10 mouse cellular contexts compared by ENCODE assay signal in genomic region chr19:7523292-7523691, GRCm38 (mm10). TPM values are rescaled to one million over a fixed set of nuclear protein-coding genes. Genes with fewer than 3 reads are reported as not detected.
DNase-seq lines count a peak whose midpoint lies in the region; ATAC-seq and TF ChIP-seq lines count a peak whose summit lies in the region.
"Had no signal": no experiment of that assay in that cellular context is flagged by ENCODE, and none has a peak within 500 bp of the region (broad histone marks: within the 10 kb centered on the region; RNA-seq: fewer than 3 reads in every experiment).

No protein-coding gene starts in this region.

- TF ChIP-seq RAD21 in CH12.LX (IDR thresholded peaks at IDR 0.05; ENCODE audit: low read depth, low read length), result no peak; the same call in 1 of the 2 replicates

- TF ChIP-seq EP300 in liver, embryonic 14.5 days (IDR thresholded peaks at IDR 0.05; ENCODE audit: low read depth), result no peak
- TF ChIP-seq EP300 in CH12.LX (IDR thresholded peaks at IDR 0.05; ENCODE audit: low read length), result no peak

- H3K27me3 ChIP-seq in forebrain, embryonic 14.5 days (replicated peaks; ENCODE audit: control insufficient read depth, insufficient read depth, low read length), result no peaks in the 10 kb centered on the region
- no peaks in the 10 kb centered on the region for H3K27me3 ChIP-seq in forebrain, embryonic 15.5 days
- no peaks in the 10 kb centered on the region for H3K27me3 ChIP-seq in liver, embryonic 14.5 days (ENCODE audit: control insufficient read depth, insufficient read depth, low read length)
- H3K27me3 ChIP-seq in liver, embryonic 11.5 days (replicated peaks; ENCODE audit: control insufficient read depth, insufficient read depth, low read length), result no peaks in the 10 kb centered on the region
- no peaks in the 10 kb centered on the region for H3K27me3 ChIP-seq in CH12.LX (replicated peaks)
- H3K27me3 ChIP-seq in forebrain, embryonic 13.5 days, result no peaks in the 10 kb centered on the region
- H3K27me3 ChIP-seq: limb, embryonic 12.5 days; midbrain, embryonic 15.5 days had no signal

- no peaks in the 10 kb centered on the region for H3K4me1 ChIP-seq in forebrain, embryonic 14.5 days (ENCODE audit: control insufficient read depth, insufficient read depth, low read length)
- H3K4me1 ChIP-seq in forebrain, embryonic 15.5 days, result no peaks in the 10 kb centered on the region
- no peaks in the 10 kb centered on the region for H3K4me1 ChIP-seq in liver, embryonic 14.5 days (replicated peaks; ENCODE audit: control insufficient read depth in 2 of 2, insufficient read depth in 2 of 2, low read length in 1 of 2)
- H3K4me1 ChIP-seq in liver, embryonic 11.5 days (replicated peaks; ENCODE audit: control insufficient read depth, insufficient read depth, low read length), result no peaks in the 10 kb centered on the region
- H3K4me1 ChIP-seq in CH12.LX (ENCODE audit: control insufficient read depth in 1 of 2, insufficient read depth in 2 of 2), result no peaks in the 10 kb centered on the region
- H3K4me1 ChIP-seq in forebrain, embryonic 13.5 days, result 0 out of 2 replicates have a peak, but pooled peaks cover 4% of the 10 kb centered on the region
- H3K4me1 ChIP-seq: limb, embryonic 12.5 days; midbrain, embryonic 15.5 days had no signal

- no peak overlapping the region for H3K4me2 ChIP-seq in forebrain, embryonic 14.5 days (ENCODE audit: low read length)
- no peak overlapping the region for H3K4me2 ChIP-seq in forebrain, embryonic 15.5 days (replicated peaks)
- H3K4me2 ChIP-seq in liver, embryonic 14.5 days (ENCODE audit: low read depth), result no peak overlapping the region
- H3K4me2 ChIP-seq in liver, embryonic 11.5 days, result no peak overlapping the region
- no peak overlapping the region for H3K4me2 ChIP-seq in CH12.LX (ENCODE audit: insufficient read depth, low read depth, poor library complexity, severe bottlenecking)
- H3K4me2 ChIP-seq in forebrain, embryonic 13.5 days, result no peak overlapping the region
- H3K4me2 ChIP-seq: limb, embryonic 12.5 days; midbrain, embryonic 15.5 days had no signal

- H3K4me3 ChIP-seq in forebrain, embryonic 14.5 days (ENCODE audit: low read depth, low read length), result no peak overlapping the region
- no peak overlapping the region for H3K4me3 ChIP-seq in forebrain, embryonic 15.5 days
- H3K4me3 ChIP-seq in liver, embryonic 14.5 days (ENCODE audit: insufficient read depth in 1 of 2, low read depth in 2 of 2, low read length in 2 of 2), result no peak overlapping the region
- no peak overlapping the region for H3K4me3 ChIP-seq in liver, embryonic 11.5 days (ENCODE audit: low read depth, low read length)
- H3K4me3 ChIP-seq in CH12.LX (replicated peaks in 1 of 3; ENCODE audit: low read depth in 2 of 3, low read length in 2 of 3, poor library complexity in 1 of 3), result no peak overlapping the region
- no peak overlapping the region for H3K4me3 ChIP-seq in forebrain, embryonic 13.5 days
- H3K4me3 ChIP-seq: limb, embryonic 12.5 days; midbrain, embryonic 15.5 days had no signal

- peak; percentile 31; the same call in 1 of the 2 replicates for TF ChIP-seq CTCF in liver, embryonic 14.5 days (IDR thresholded peaks at IDR 0.05; ENCODE audit: low read depth)
- peak in 1 of 2 experiments; percentile 25; a peak in 1 of 4 replicates for TF ChIP-seq CTCF in CH12.LX (conservative IDR thresholded peaks at IDR 0.05 in 1 of 2, IDR thresholded peaks at IDR 0.05 in 1 of 2; ENCODE audit: low read depth in 2 of 2, low read length in 2 of 2)

- DNase-seq in forebrain, embryonic 14.5 days (ENCODE audit: low spot score), result peak; percentile 3
- DNase-seq in liver, embryonic 14.5 days (ENCODE audit: low read depth in 3 of 3, low spot score in 3 of 3), result no peak
- DNase-seq in liver, embryonic 11.5 days (ENCODE audit: low spot score), result no peak
- DNase-seq in CH12.LX (ENCODE audit: extremely low read depth), result peak; percentile 12
- peak; percentile 40 for DNase-seq in lung, postnatal 10 days
- no peak for DNase-seq in frontal cortex, postnatal 25 days (ENCODE audit: low spot score in 2 of 2)

- no peaks in the 10 kb centered on the region for H3K9me3 ChIP-seq in forebrain, embryonic 14.5 days (replicated peaks; ENCODE audit: control insufficient read depth, low read length)
- H3K9me3 ChIP-seq in forebrain, embryonic 15.5 days, result no peaks in the 10 kb centered on the region
- no peaks in the 10 kb centered on the region for H3K9me3 ChIP-seq in liver, embryonic 14.5 days (ENCODE audit: control insufficient read depth, low read length)
- H3K9me3 ChIP-seq in liver, embryonic 11.5 days (ENCODE audit: control insufficient read depth, low read length), result no peaks in the 10 kb centered on the region
- H3K9me3 ChIP-seq in CH12.LX (replicated peaks; ENCODE audit: low read length), result peaks cover 2% of the 10 kb centered on the region
- no peaks in the 10 kb centered on the region for H3K9me3 ChIP-seq in forebrain, embryonic 13.5 days (replicated peaks)
- H3K9me3 ChIP-seq: limb, embryonic 12.5 days; midbrain, embryonic 15.5 days had no signal

- H3K9ac ChIP-seq in forebrain, embryonic 14.5 days (ENCODE audit: low read length), result no peak overlapping the region
- no peak overlapping the region for H3K9ac ChIP-seq in forebrain, embryonic 15.5 days (replicated peaks)
- H3K9ac ChIP-seq in liver, embryonic 14.5 days (replicated peaks), result no peak overlapping the region
- H3K9ac ChIP-seq in liver, embryonic 11.5 days (ENCODE audit: low read depth, low read length), result no peak overlapping the region
- no peak overlapping the region for H3K9ac ChIP-seq in CH12.LX (ENCODE audit: insufficient read depth, low read depth)
- no peak overlapping the region for H3K9ac ChIP-seq in forebrain, embryonic 13.5 days
- H3K9ac ChIP-seq: limb, embryonic 12.5 days; midbrain, embryonic 15.5 days had no signal

- H3K27ac ChIP-seq in forebrain, embryonic 14.5 days (ENCODE audit: low read depth, low read length), result no peak overlapping the region
- H3K27ac ChIP-seq in forebrain, embryonic 15.5 days (replicated peaks), result no peak overlapping the region
- no peak overlapping the region for H3K27ac ChIP-seq in liver, embryonic 14.5 days
- H3K27ac ChIP-seq in liver, embryonic 11.5 days (ENCODE audit: low read depth, low read length), result no peak overlapping the region
- no peak overlapping the region for H3K27ac ChIP-seq in CH12.LX (ENCODE audit: insufficient read depth, low read depth)
- H3K27ac ChIP-seq in forebrain, embryonic 13.5 days, result no peak overlapping the region
- H3K27ac ChIP-seq: limb, embryonic 12.5 days; midbrain, embryonic 15.5 days had no signal

- dilution Hi-C loops in CH12.LX (cut with MboI; ENCODE audit: extremely low pct_ligation_motif_present, extremely low pct_unique_long_range_greater_than_20kb, low sequenced_read_pairs), result no loop called here

- no peak for ATAC-seq in forebrain, embryonic 14.5 days
- ATAC-seq in forebrain, embryonic 15.5 days (replicated peaks), result no peak
- no peak for ATAC-seq in liver, embryonic 14.5 days (ENCODE audit: insufficient read depth)
- no peak for ATAC-seq in liver, embryonic 11.5 days (replicated peaks; ENCODE audit: low FRiP score)
- ATAC-seq in forebrain, embryonic 13.5 days, result no peak
- ATAC-seq: midbrain, embryonic 15.5 days had no signal

- no peak for TF ChIP-seq POLR2A in CH12.LX (IDR thresholded peaks at IDR 0.05; ENCODE audit: low read depth, low read length)

- peaks cover 47% of the 10 kb centered on the region for H3K36me3 ChIP-seq in forebrain, embryonic 14.5 days (ENCODE audit: control insufficient read depth, insufficient read depth, low read length)
- H3K36me3 ChIP-seq in forebrain, embryonic 15.5 days, result peaks cover 52% of the 10 kb centered on the region
- peaks cover 25% of the 10 kb centered on the region for H3K36me3 ChIP-seq in liver, embryonic 14.5 days (replicated peaks; ENCODE audit: control insufficient read depth, insufficient read depth, low read depth)
- peaks cover 15% of the 10 kb centered on the region for H3K36me3 ChIP-seq in liver, embryonic 11.5 days (ENCODE audit: control insufficient read depth, insufficient read depth, low read length)
- H3K36me3 ChIP-seq in CH12.LX (replicated peaks in 1 of 2; ENCODE audit: control insufficient read depth in 1 of 2, insufficient read depth in 1 of 2, low read length in 1 of 2), result peaks cover 12 to 66% of the 10 kb centered on the region in 2 experiments
- H3K36me3 ChIP-seq in forebrain, embryonic 13.5 days (ENCODE audit: poor library complexity, severe bottlenecking), result peaks cover 49% of the 10 kb centered on the region

- in situ Hi-C loops in CH12.LX (cut with MboI; ENCODE audit: low pct_ligation_motif_present, low pct_unique_long_range_greater_than_20kb, low sequenced_read_pairs), result no loop called here

- no peaks in the 10 kb centered on the region for H3K79me2 ChIP-seq in CH12.LX (replicated peaks; ENCODE audit: control insufficient read depth, extremely low read depth, insufficient read depth, poor library complexity, severe bottlenecking)

- WGBS in forebrain, embryonic 14.5 days, result 92% methylated on average over 1 of the region's 1 CpGs
- WGBS in forebrain, embryonic 15.5 days, result 95% methylated on average over 1 of the region's 1 CpGs
- 71% methylated on average over 1 of the region's 1 CpGs for WGBS in liver, embryonic 14.5 days (ENCODE audit: insufficient replicate concordance)
- 86% methylated on average over 1 of the region's 1 CpGs for WGBS in liver, embryonic 11.5 days
- WGBS in forebrain, embryonic 13.5 days, result 98% methylated on average over 1 of the region's 1 CpGs

RNA-seq across cellular contexts. Expression of gene Atl3, which starts 29.5 kb away (rescaled TPM):
- polyA plus RNA-seq in forebrain, embryonic 14.5 days (2014; fragmentation: Nextera tagmentation; extraction: Ambion mirVana), result 5.9 and 7.1 TPM in 2 replicates
- 6.4 and 8.1 TPM in 2 replicates for polyA plus RNA-seq in forebrain, embryonic 15.5 days (2015; fragmentation: Nextera tagmentation; extraction: Ambion mirVana)
- 5.2 and 7.3 TPM in 2 replicates for polyA plus RNA-seq in liver, embryonic 14.5 days (2012; rRNA removed)
- polyA plus RNA-seq in liver, embryonic 14.5 days (2014; fragmentation: Nextera tagmentation; extraction: Ambion mirVana), result 6.7 and 7.5 TPM in 2 replicates
- polyA plus RNA-seq in liver, embryonic 11.5 days (2014; fragmentation: Nextera tagmentation; extraction: Ambion mirVana), result 10.7 and 11.2 TPM in 2 replicates
- total RNA-seq in CH12.LX (2012; rRNA removed), result 7.3 and 9.2 TPM in 2 replicates
- 17.5 and 19.8 TPM in 2 replicates for total RNA-seq in CH12.LX (2014; rRNA removed)
- polyA plus RNA-seq in CH12.LX (2012; ENCODE audit: insufficient read length, low read depth), result 11.3 and 14.3 TPM in 2 replicates
- 6.8 and 8.3 TPM in 2 replicates for polyA plus RNA-seq in forebrain, embryonic 13.5 days (2015; fragmentation: Nextera tagmentation; extraction: Ambion mirVana)

RNA-seq across cellular contexts. Expression of gene Pla2g16, which starts 34.0 kb away (rescaled TPM):
- 4.6 and 5.5 TPM in 2 replicates for polyA plus RNA-seq in forebrain, embryonic 14.5 days (2014; fragmentation: Nextera tagmentation; extraction: Ambion mirVana)
- 4.0 and 4.7 TPM in 2 replicates for polyA plus RNA-seq in forebrain, embryonic 15.5 days (2015; fragmentation: Nextera tagmentation; extraction: Ambion mirVana)
- 12.4 and 22.5 TPM in 2 replicates for polyA plus RNA-seq in liver, embryonic 14.5 days (2012; rRNA removed)
- 30.5 and 36.5 TPM in 2 replicates for polyA plus RNA-seq in liver, embryonic 14.5 days (2014; fragmentation: Nextera tagmentation; extraction: Ambion mirVana)
- 16.0 TPM in 2 replicates for polyA plus RNA-seq in liver, embryonic 11.5 days (2014; fragmentation: Nextera tagmentation; extraction: Ambion mirVana)
- 19.9 and 28.2 TPM in 2 replicates for total RNA-seq in CH12.LX (2012; rRNA removed)
- 17.9 and 19.5 TPM in 2 replicates for total RNA-seq in CH12.LX (2014; rRNA removed)
- 12.5 and 15.4 TPM in 2 replicates for polyA plus RNA-seq in CH12.LX (2012; ENCODE audit: insufficient read length, low read depth)
- polyA plus RNA-seq in forebrain, embryonic 13.5 days (2015; fragmentation: Nextera tagmentation; extraction: Ambion mirVana), result 5.8 and 6.6 TPM in 2 replicates

RNA-seq across cellular contexts. Expression of gene Rtn3, which starts 40.2 kb away (rescaled TPM):
- polyA plus RNA-seq in forebrain, embryonic 14.5 days (2014; fragmentation: Nextera tagmentation; extraction: Ambion mirVana), result 464 and 468 TPM in 2 replicates
- 517 and 533 TPM in 2 replicates for polyA plus RNA-seq in forebrain, embryonic 15.5 days (2015; fragmentation: Nextera tagmentation; extraction: Ambion mirVana)
- 35.3 and 45.1 TPM in 2 replicates for polyA plus RNA-seq in liver, embryonic 14.5 days (2012; rRNA removed)
- polyA plus RNA-seq in liver, embryonic 14.5 days (2014; fragmentation: Nextera tagmentation; extraction: Ambion mirVana), result 52.5 and 58.0 TPM in 2 replicates
- 77.3 and 78.3 TPM in 2 replicates for polyA plus RNA-seq in liver, embryonic 11.5 days (2014; fragmentation: Nextera tagmentation; extraction: Ambion mirVana)
- 29.0 and 32.7 TPM in 2 replicates for total RNA-seq in CH12.LX (2012; rRNA removed)
- total RNA-seq in CH12.LX (2014; rRNA removed), result 33.0 and 39.1 TPM in 2 replicates
- polyA plus RNA-seq in CH12.LX (2012; ENCODE audit: insufficient read length, low read depth), result 97.5 and 102 TPM in 2 replicates
- 395 and 428 TPM in 2 replicates for polyA plus RNA-seq in forebrain, embryonic 13.5 days (2015; fragmentation: Nextera tagmentation; extraction: Ambion mirVana)

Comparison
In these comparisons a context has a peak if more than half of its experiments do, and no peak if none do; other contexts are left out.
1. DNase-seq: peak in forebrain, embryonic 14.5 days (single experiment), CH12.LX (single experiment) and lung, postnatal 10 days (single experiment); none in liver, embryonic 14.5 days (0 of 3), liver, embryonic 11.5 days (single experiment) and frontal cortex, postnatal 25 days (0 of 2).